ENCODE assay signal across 7 mouse cellular contexts in genomic region chr10:5823740-5824491, GRCm38 (mm10). TPM values are rescaled to one million over a fixed set of nuclear protein-coding genes. Genes with fewer than 3 reads are reported as not detected.
DNase-seq lines count a peak whose midpoint lies in the region; ATAC-seq lines count a peak whose summit lies in the region.

Mtrf1l (minus strand) TSS chr10:5823910.

- peak; percentile 99 for DNase-seq in adrenal gland, adult 2 months
- DNase-seq in embryo, embryonic 11.5 days (ENCODE audit: low read depth, low spot score) = peak; percentile 96
- DNase-seq in gastrocnemius, postnatal 36 days = peak; percentile 96 to 98
- peak; percentile 92 to 96 for DNase-seq in left cerebral cortex, postnatal 25 days (ENCODE audit: low spot score in 2 of 2)
- DNase-seq in midbrain, embryonic 10.5 days (ENCODE audit: low spot score) = peak; percentile 97
- peak; percentile 88 for DNase-seq in right cerebral cortex, postnatal 4 days

- H3K36me3 ChIP-seq in intestine, embryonic 15.5 days = no peaks in the 10 kb centered on the region
- peaks cover 26% of the 10 kb centered on the region for H3K36me3 ChIP-seq in midbrain, embryonic 10.5 days

- peak within 1 kb of the TSS; percentile 72 for H3K4me2 ChIP-seq in intestine, embryonic 15.5 days (replicated peaks)

- WGBS in intestine, embryonic 15.5 days = under 1% methylated on average over 47 of the region's 47 CpGs
- under 1% methylated on average over 47 of the region's 47 CpGs for WGBS in midbrain, embryonic 10.5 days

- no peaks in the 10 kb centered on the region for H3K27me3 ChIP-seq in intestine, embryonic 15.5 days (replicated peaks)
- H3K27me3 ChIP-seq in midbrain, embryonic 10.5 days (ENCODE audit: low read depth, poor library complexity, severe bottlenecking) = no peaks in the 10 kb centered on the region

- H3K9me3 ChIP-seq in intestine, embryonic 15.5 days = no peaks in the 10 kb centered on the region
- no peaks in the 10 kb centered on the region for H3K9me3 ChIP-seq in midbrain, embryonic 10.5 days (replicated peaks)

- peak within 1 kb of the TSS; percentile 86 for H3K9ac ChIP-seq in intestine, embryonic 15.5 days

- intact Hi-C loops in gastrocnemius, postnatal 36 days (cut with DNase I) = loop anchor here (2.0 kb wide), 1 partner anchor 19 kb away; the partner anchor contains the start of gene Fbxo5
- intact Hi-C loops in left cerebral cortex, postnatal 25 days (cut with DNase I) = loop anchor here (1.0 kb wide), 1 partner anchor 19 kb away; the partner anchor contains the start of gene Fbxo5

- peak within 1 kb of the TSS; percentile 94 for H3K27ac ChIP-seq in intestine, embryonic 15.5 days
- peak within 1 kb of the TSS; percentile 91 for H3K27ac ChIP-seq in midbrain, embryonic 10.5 days (replicated peaks)

- H3K4me3 ChIP-seq in intestine, embryonic 15.5 days (replicated peaks) = peak within 1 kb of the TSS; percentile 87
- peak within 1 kb of the TSS; percentile 90 for H3K4me3 ChIP-seq in midbrain, embryonic 10.5 days

- peaks cover 12% of the 10 kb centered on the region for H3K4me1 ChIP-seq in intestine, embryonic 15.5 days (replicated peaks)
- peaks cover 24% of the 10 kb centered on the region for H3K4me1 ChIP-seq in midbrain, embryonic 10.5 days

- ATAC-seq in intestine, embryonic 15.5 days = peak; percentile 97

RNA-seq across cellular contexts. Expression of gene Mtrf1l, which starts in this region (rescaled TPM):
- 10 to 100 TPM; 10.6 to 11.4 TPM for total RNA-seq in adrenal gland, adult 2 months (2021)
- polyA plus RNA-seq in adrenal gland, adult 2 months (2012; rRNA removed) = 3.6 and 4.6 TPM in 2 replicates
- total RNA-seq in gastrocnemius, postnatal 36 days (2021) = 1 to 10 TPM; 4.0 to 7.0 TPM
- polyA plus RNA-seq in intestine, embryonic 15.5 days (2015; fragmentation: Nextera tagmentation; extraction: Ambion mirVana) = 14.7 and 18.1 TPM in 2 replicates
- 10 to 100 TPM; 11.1 to 11.3 TPM for total RNA-seq in left cerebral cortex, postnatal 25 days (2021)
- 13.1 and 13.6 TPM in 2 replicates for polyA plus RNA-seq in midbrain, embryonic 10.5 days (2016; fragmentation: Nextera tagmentation; extraction: Ambion mirVana)

Comparison
In these comparisons a context has a peak if more than half of its experiments do, and no peak if none do; other contexts are left out.
1. Peak in every context shown above with its lines: DNase-seq, ATAC-seq, H3K4me3 ChIP-seq and H3K27ac ChIP-seq.